Mouse (Mus musculus) gonadal fat pad, adult 2 months (tissue): ENCODE data around the gene Cgnl1. TPM values are rescaled to one million over a fixed set of nuclear protein-coding genes. Genes with fewer than 3 reads are reported as not detected.

ENCODE experiments used
- DNase-seq: peaks from one replicate; pipeline ENCODE4 v3.0.0-alpha.2; 2012; ENCODE audit warnings: low read depth
- polyA plus RNA-seq: library from polyadenylated mRNA; depleted of rRNA; stranded (reverse); fragments of >200 nt; gene quantifications from 2 replicates; pipeline ENCODE4 v1.2.3, GENCODE M21; 2012

The Cgnl1 gene
- polyA plus RNA-seq, 1 experiment = 20.3 TPM

- DNase-seq = no peak
Observed at GRCm38 (mm10) chr9:71716995-71717394, 54.4 kb downstream of the Cgnl1 start.

- no peak for DNase-seq
Observed at GRCm38 (mm10) chr9:71710776-71711175, 60.6 kb downstream of the Cgnl1 start.

DNA sequence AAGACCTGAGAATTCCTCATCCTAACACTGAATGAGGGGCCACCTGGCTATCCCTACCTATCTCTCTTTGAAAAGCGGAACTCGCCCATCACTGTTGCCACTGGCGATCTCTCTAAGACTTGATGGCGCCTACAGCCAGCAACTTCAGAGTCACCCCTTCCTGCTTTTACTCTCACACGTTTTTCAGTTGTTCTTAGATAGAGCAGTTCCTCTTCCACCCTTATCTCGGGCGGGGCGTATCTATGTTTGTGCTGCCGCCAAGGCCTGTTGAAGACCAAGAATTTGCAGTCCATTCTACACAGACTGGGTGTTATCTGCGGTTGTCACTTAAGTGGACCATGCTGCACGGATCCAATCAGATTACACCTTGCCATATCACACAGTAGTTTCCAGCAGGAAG is 62.2 kb downstream of the Cgnl1 start:
- DNase-seq = no peak

GRCm38 (mm10) chr9:71707989-71708388 is 63.4 kb downstream of the Cgnl1 start:
- DNase-seq = no peak

DNA sequence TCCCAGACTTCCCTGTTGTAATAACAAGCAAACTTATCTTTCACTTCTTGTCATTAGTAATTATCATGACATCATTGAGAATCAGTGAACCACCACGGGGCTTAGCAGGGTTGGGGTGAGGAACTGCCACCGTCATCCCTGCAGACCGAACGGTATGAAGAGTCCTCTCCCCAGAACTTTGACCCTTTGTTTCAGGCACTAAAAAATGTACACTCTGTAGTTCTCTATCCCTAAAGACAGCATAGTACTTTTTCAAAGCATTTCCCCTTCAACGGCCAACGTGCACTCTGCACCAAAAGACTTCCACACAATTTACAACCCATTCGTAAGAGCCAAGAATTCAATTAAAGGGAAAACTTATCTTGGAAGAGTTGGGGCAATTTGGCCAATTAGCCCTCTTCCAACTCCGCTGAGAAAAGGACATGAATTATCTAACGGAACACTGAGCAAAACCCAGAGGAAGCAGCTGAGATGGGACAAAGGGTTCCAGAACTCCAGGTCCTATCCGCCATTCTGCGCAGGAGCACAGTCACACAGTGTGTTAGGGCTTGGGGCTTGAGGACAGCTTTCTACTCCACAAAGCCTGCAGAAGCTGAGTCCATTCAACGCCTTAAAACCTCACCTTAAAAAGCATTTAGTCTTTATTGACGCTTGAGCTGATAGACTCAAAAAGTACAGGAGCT is 66.9 kb downstream of the Cgnl1 start:
- DNase-seq = no peak

GRCm38 (mm10) chr9:71699087-71699486 is 72.3 kb downstream of the Cgnl1 start:
- DNase-seq = no peak

- no peak for DNase-seq
Observed at GRCm38 (mm10) chr9:71698116-71698515, 73.3 kb downstream of the Cgnl1 start.

- no peak for DNase-seq
Observed at GRCm38 (mm10) chr9:71697189-71697588, 74.2 kb downstream of the Cgnl1 start.

- no peak for DNase-seq
Observed at GRCm38 (mm10) chr9:71696762-71697161, 74.6 kb downstream of the Cgnl1 start.

GRCm38 (mm10) chr9:71695133-71695532 is 76.3 kb downstream of the Cgnl1 start:
- no peak for DNase-seq

DNA sequence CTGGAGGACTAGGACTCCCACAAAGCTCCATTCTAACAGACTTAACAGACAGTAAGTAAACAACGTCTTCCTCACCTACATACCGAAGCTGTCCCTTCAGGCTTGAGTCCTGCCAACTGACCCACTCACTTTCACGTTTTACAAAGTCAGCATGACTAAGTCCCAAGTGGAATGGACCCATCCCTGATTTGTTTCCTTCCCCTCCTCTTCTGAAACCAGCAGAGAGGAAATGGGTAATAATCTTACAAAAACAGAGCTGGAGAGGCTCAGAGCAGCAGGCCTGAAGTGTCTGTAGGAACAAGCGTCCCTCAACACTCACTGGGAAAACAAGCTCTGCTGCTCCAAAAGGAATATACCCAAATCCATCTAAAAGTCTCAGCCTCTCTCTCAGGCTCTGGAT is 77.2 kb downstream of the Cgnl1 start:
- DNase-seq = no peak

- no peak for DNase-seq
Observed at GRCm38 (mm10) chr9:71693771-71694170, 77.6 kb downstream of the Cgnl1 start.

- no peak for DNase-seq
Observed at GRCm38 (mm10) chr9:71692165-71692564, 79.2 kb downstream of the Cgnl1 start.

DNA sequence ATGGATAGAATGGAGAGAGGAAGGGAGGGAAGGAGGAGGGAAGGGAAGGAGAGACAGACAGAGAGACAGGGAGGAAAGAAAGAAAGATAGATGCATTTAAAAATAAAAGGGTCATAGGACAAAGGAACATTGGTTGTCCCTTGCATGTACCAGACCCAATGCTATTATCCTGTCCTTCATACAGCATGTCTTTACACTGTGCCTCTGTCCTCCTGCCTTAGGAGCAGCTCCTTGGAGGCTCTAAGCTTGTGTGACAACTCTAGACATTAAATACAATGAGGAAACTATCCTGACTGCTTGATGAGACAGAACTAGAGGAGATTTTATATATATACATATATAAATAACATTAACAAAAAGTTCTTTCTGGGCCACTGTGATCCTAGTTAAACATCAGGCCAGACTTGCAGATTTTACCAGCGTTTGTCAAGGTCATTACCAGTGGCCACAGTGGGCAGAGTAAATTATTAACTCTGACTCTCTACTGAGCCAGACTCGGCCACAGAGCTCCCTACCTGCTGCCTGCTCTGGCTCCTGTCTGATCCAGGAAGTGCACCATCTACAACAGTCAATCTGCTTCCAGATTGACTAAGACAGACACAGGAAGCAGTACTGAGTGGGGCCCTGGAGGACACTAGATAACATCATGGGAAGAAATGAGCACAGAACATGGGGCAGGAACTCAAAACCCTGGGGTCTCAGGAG is 81.9 kb downstream of the Cgnl1 start:
- DNase-seq = no peak

DNA sequence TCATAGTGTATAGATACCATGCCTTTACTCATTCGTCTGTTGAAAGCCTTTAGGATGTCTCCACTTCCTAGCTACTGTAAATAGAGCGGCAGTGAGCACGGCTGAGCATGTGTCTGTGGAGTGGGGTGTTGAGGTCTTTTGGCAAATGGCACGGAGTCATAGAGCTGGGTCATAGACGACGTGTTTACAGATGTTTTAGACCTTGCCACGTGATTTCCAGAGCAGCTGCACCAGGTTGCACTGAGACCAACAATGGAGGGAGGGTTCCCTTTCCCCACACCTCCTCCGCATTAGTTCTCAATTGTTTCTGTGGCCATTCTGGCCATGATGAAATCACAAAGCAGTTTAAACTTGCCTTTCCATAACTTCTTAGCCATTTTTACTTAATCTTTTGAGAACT is 84.9 kb downstream of the Cgnl1 start:
- no peak for DNase-seq

DNA sequence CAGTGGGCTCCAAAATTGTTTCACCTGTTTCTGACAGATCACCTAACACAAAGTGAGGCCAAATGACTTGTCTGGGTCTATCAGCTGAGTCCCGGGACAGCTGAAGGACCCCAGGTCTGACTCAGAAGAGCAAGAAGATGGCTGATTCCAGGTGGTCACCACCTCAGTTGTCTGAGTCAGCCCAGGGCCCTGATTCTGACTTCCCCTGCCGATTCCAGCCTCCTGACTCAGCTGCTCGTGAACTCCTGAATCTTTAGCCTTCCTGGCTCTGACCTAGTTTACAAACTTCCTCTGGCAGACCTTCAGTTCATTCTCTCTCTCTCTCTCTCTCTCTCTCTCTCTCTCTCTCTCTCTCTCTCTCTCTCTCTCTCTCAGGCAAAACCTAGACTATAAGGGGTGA is 86.6 kb downstream of the Cgnl1 start:
- DNase-seq = no peak

DNA sequence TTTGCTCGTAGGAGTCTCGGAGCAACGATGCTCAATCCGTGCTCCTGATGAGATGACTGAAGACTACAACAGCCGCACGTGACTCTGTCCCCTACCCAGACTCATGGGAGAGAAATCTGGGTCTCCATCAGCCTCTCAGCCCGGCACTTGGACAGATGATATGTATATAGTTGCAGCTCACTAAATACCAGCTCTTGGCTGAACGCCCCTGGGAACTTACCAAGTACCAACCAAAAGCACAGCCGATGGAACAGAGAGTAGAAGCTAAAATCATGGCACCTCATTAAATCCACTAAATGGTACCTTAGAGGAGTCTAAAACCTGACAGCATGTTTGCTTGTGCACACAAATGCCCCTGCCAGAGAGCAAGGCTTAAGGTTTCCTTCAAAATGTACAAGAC is 91.0 kb downstream of the Cgnl1 start:
- no peak for DNase-seq

GRCm38 (mm10) chr9:71679103-71679815 is 92.1 kb downstream of the Cgnl1 start:
- no peak for DNase-seq

- DNase-seq = no peak
Observed at GRCm38 (mm10) chr9:71676988-71677688, 94.3 kb downstream of the Cgnl1 start.

GRCm38 (mm10) chr9:71675799-71676414 is 95.5 kb downstream of the Cgnl1 start:
- DNase-seq = no peak

GRCm38 (mm10) chr9:71675216-71675615 is 96.2 kb downstream of the Cgnl1 start:
- no peak for DNase-seq

DNA sequence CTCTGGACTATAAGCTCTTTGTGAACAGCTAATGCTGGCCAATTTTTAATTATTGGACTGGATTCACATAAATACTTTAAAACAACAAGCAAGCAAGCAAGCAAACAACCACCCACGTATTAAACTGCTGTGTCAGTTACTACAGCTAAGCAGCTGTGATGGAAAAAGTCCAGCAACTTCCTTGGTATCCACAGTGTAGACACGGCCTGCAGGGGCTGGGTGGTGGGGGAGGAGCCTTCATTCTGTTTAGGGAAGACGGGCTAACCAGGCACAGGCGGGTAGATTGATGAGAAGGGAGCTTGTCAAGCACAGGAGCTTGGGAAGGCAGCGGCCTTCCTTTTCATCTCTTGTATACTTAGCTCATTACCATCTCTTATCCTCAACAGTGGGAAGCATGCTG is 96.9 kb downstream of the Cgnl1 start:
- no peak for DNase-seq
